11 mouse cellular contexts compared by ENCODE assay signal in genomic region chr12:86556796-86557517, GRCm38 (mm10).
DNase-seq lines count a peak whose midpoint lies in the region; ATAC-seq and TF ChIP-seq lines count a peak whose summit lies in the region.
"Had no signal": no experiment of that assay in that cellular context is flagged by ENCODE, and none has a peak within 500 bp of the region (broad histone marks: within the 10 kb centered on the region; RNA-seq: fewer than 3 reads in every experiment).

No protein-coding gene starts in this region.

- H3K4me2 ChIP-seq in forebrain, embryonic 12.5 days, result 0 out of 2 replicates have a peak overlapping the region, but pooled peaks have one; percentile 4
- no peak overlapping the region for H3K4me2 ChIP-seq in forebrain, embryonic 15.5 days (replicated peaks)
- no peak overlapping the region for H3K4me2 ChIP-seq in midbrain, embryonic 11.5 days
- H3K4me2 ChIP-seq in midbrain, embryonic 16.5 days (ENCODE audit: low read length), result no peak overlapping the region
- H3K4me2 ChIP-seq: embryonic facial prominence, embryonic 13.5 days had no signal

- no peak overlapping the region for H3K9ac ChIP-seq in forebrain, embryonic 12.5 days
- H3K9ac ChIP-seq in forebrain, embryonic 15.5 days (replicated peaks), result no peak overlapping the region
- no peak overlapping the region for H3K9ac ChIP-seq in midbrain, embryonic 11.5 days (ENCODE audit: low read length)
- no peak overlapping the region for H3K9ac ChIP-seq in midbrain, embryonic 16.5 days (ENCODE audit: low read depth, low read length)
- H3K9ac ChIP-seq in heart, adult 2 months (ENCODE audit: low read depth, low read length), result no peak overlapping the region
- H3K9ac ChIP-seq: embryonic facial prominence, embryonic 13.5 days had no signal

- H3K27ac ChIP-seq in forebrain, embryonic 12.5 days, result no peak overlapping the region
- H3K27ac ChIP-seq in forebrain, embryonic 15.5 days (replicated peaks), result no peak overlapping the region
- H3K27ac ChIP-seq in midbrain, embryonic 11.5 days (ENCODE audit: low read depth, low read length), result no peak overlapping the region
- H3K27ac ChIP-seq in midbrain, embryonic 16.5 days (ENCODE audit: low read length), result no peak overlapping the region
- peak overlapping the region; percentile 40; the same call in 1 of the 2 replicates for H3K27ac ChIP-seq in heart, adult 2 months
- H3K27ac ChIP-seq: embryonic facial prominence, embryonic 13.5 days had no signal

- ATAC-seq in forebrain, embryonic 12.5 days (ENCODE audit: low FRiP score), result peak; percentile 27; the same call in 1 of the 2 replicates
- ATAC-seq in forebrain, embryonic 15.5 days (replicated peaks), result no peak
- peak; percentile 55; the same call in 1 of the 2 replicates for ATAC-seq in midbrain, embryonic 11.5 days (ENCODE audit: low FRiP score)
- ATAC-seq in midbrain, embryonic 16.5 days, result no peak
- ATAC-seq in cerebellum, adult (ENCODE audit: insufficient number of reproducible peaks, low FRiP score, low TSS enrichment), result no peak

- WGBS in forebrain, embryonic 12.5 days, result 48% methylated on average over 10 of the region's 10 CpGs
- WGBS in forebrain, embryonic 15.5 days, result 36% methylated on average over 10 of the region's 10 CpGs
- 53% methylated on average over 10 of the region's 10 CpGs for WGBS in midbrain, embryonic 11.5 days
- WGBS in midbrain, embryonic 16.5 days, result 39% methylated on average over 10 of the region's 10 CpGs
- 16% methylated on average over 10 of the region's 10 CpGs for WGBS in heart, adult 2 months

- TF ChIP-seq CTCF in heart, adult 2 months (IDR thresholded peaks at IDR 0.05), result no peak

- H3K79me2 ChIP-seq in heart, adult 2 months (replicated peaks; ENCODE audit: control insufficient read depth, insufficient read depth, low read length), result no peaks in the 10 kb centered on the region

- peaks cover 14% of the 10 kb centered on the region for H3K4me1 ChIP-seq in forebrain, embryonic 12.5 days
- H3K4me1 ChIP-seq in forebrain, embryonic 15.5 days, result 0 out of 2 replicates have a peak, but pooled peaks cover 2% of the 10 kb centered on the region
- H3K4me1 ChIP-seq in midbrain, embryonic 11.5 days (ENCODE audit: control insufficient read depth, insufficient read depth, low read length), result peaks cover 6% of the 10 kb centered on the region; the same call in 1 of the 2 replicates
- H3K4me1 ChIP-seq in midbrain, embryonic 16.5 days (ENCODE audit: control insufficient read depth, insufficient read depth, low read length), result no peaks in the 10 kb centered on the region
- no peaks in the 10 kb centered on the region; the same call in 1 of the 2 replicates for H3K4me1 ChIP-seq in heart, adult 2 months (ENCODE audit: control insufficient read depth, insufficient read depth, low read length)
- H3K4me1 ChIP-seq: embryonic facial prominence, embryonic 13.5 days had no signal

- no peak overlapping the region for H3K4me3 ChIP-seq in forebrain, embryonic 12.5 days (replicated peaks)
- H3K4me3 ChIP-seq in forebrain, embryonic 15.5 days, result no peak overlapping the region
- H3K4me3 ChIP-seq in midbrain, embryonic 11.5 days (ENCODE audit: low read depth, low read length), result no peak overlapping the region
- no peak overlapping the region for H3K4me3 ChIP-seq in midbrain, embryonic 16.5 days (ENCODE audit: low read depth, low read length)
- H3K4me3 ChIP-seq in heart, adult 2 months, result no peak overlapping the region
- H3K4me3 ChIP-seq: embryonic facial prominence, embryonic 13.5 days had no signal

- intact Hi-C loops in heart, adult 2 months (cut with DNase I), result no loop called here

- peak; percentile 91 for DNase-seq in midbrain, embryonic 11.5 days (ENCODE audit: low spot score, missing footprints)
- peak in 1 of 2 experiments; percentile 7 for DNase-seq in heart, adult 2 months
- peak; percentile 23 for DNase-seq in splenic B cell, adult 2 months (ENCODE audit: low read depth, low spot score)
- no peak for DNase-seq in layer of hippocampus, adult 8-10 months (ENCODE audit: low spot score in 2 of 2)
- DNase-seq: gastrocnemius, postnatal 36 days; kidney, adult 9 months had no signal

- TF ChIP-seq EP300 in heart, adult 2 months (IDR thresholded peaks at IDR 0.05; ENCODE audit: insufficient read depth, low read depth, low read length), result no peak

- no peaks in the 10 kb centered on the region for H3K27me3 ChIP-seq in forebrain, embryonic 12.5 days
- no peaks in the 10 kb centered on the region for H3K27me3 ChIP-seq in forebrain, embryonic 15.5 days
- H3K27me3 ChIP-seq in midbrain, embryonic 11.5 days (ENCODE audit: control insufficient read depth, insufficient read depth, low read length), result no peaks in the 10 kb centered on the region
- no peaks in the 10 kb centered on the region for H3K27me3 ChIP-seq in midbrain, embryonic 16.5 days (ENCODE audit: control insufficient read depth, insufficient read depth, low read depth, low read length)
- no peaks in the 10 kb centered on the region for H3K27me3 ChIP-seq in heart, adult 2 months (ENCODE audit: control insufficient read depth, insufficient read depth, low read length)
- H3K27me3 ChIP-seq in splenic B cell, adult 2 months (ENCODE audit: control insufficient read depth, insufficient read depth, low read length, poor library complexity, severe bottlenecking), result no peaks in the 10 kb centered on the region
- H3K27me3 ChIP-seq: embryonic facial prominence, embryonic 13.5 days had no signal

- no peak for TF ChIP-seq POLR2A in heart, adult 2 months (IDR thresholded peaks at IDR 0.05; ENCODE audit: insufficient read depth, low read depth, low read length)

- H3K36me3 ChIP-seq in forebrain, embryonic 12.5 days (replicated peaks), result no peaks in the 10 kb centered on the region
- no peaks in the 10 kb centered on the region for H3K36me3 ChIP-seq in forebrain, embryonic 15.5 days
- H3K36me3 ChIP-seq in midbrain, embryonic 11.5 days (ENCODE audit: control insufficient read depth, insufficient read depth, low read length), result no peaks in the 10 kb centered on the region
- H3K36me3 ChIP-seq in midbrain, embryonic 16.5 days (ENCODE audit: control insufficient read depth, insufficient read depth, low read length), result no peaks in the 10 kb centered on the region
- H3K36me3 ChIP-seq in heart, adult 2 months (ENCODE audit: control insufficient read depth, insufficient read depth, low read length), result no peaks in the 10 kb centered on the region
- no peaks in the 10 kb centered on the region for H3K36me3 ChIP-seq in splenic B cell, adult 2 months (ENCODE audit: control insufficient read depth, insufficient read depth, low read length, poor library complexity, severe bottlenecking)
- H3K36me3 ChIP-seq: embryonic facial prominence, embryonic 13.5 days had no signal

- no peaks in the 10 kb centered on the region for H3K9me3 ChIP-seq in forebrain, embryonic 12.5 days
- no peaks in the 10 kb centered on the region for H3K9me3 ChIP-seq in forebrain, embryonic 15.5 days
- no peaks in the 10 kb centered on the region for H3K9me3 ChIP-seq in midbrain, embryonic 11.5 days (ENCODE audit: control insufficient read depth, low read length)
- H3K9me3 ChIP-seq in midbrain, embryonic 16.5 days (replicated peaks; ENCODE audit: control insufficient read depth, low read length, poor library complexity, severe bottlenecking), result no peaks in the 10 kb centered on the region
- H3K9me3 ChIP-seq: embryonic facial prominence, embryonic 13.5 days had no signal

Comparison
In these comparisons a context has a peak if more than half of its experiments do, and no peak if none do; other contexts are left out.
1. ATAC-seq: peak in forebrain, embryonic 12.5 days (single experiment) and midbrain, embryonic 11.5 days (single experiment); none in forebrain, embryonic 15.5 days (single experiment), midbrain, embryonic 16.5 days (single experiment) and cerebellum, adult (single experiment).
2. DNase-seq: peak in midbrain, embryonic 11.5 days (single experiment) and splenic B cell, adult 2 months (single experiment); none in layer of hippocampus, adult 8-10 months (0 of 2).